Mouse (Mus musculus): ENCODE data around the gene Nuak2. TPM values are rescaled to one million over a fixed set of nuclear protein-coding genes. Genes with fewer than 3 reads are reported as not detected.
"Not testable (repeated sequence)": the region's sequence is repeated elsewhere in the genome, so short reads cannot be mapped to it uniquely, and the experiment has no call there.

The Nuak2 gene
- 6.1 and 6.5 TPM in 2 replicates for polyA plus RNA-seq (2015; fragmentation: Nextera tagmentation; extraction: Ambion mirVana)

GRCm38 (mm10) chr1:132315889-132316624 is at the start of gene Nuak2:
TSS of gene Nuak2 (plus strand) at chr1:132316126.
- H3K4me1 ChIP-seq = peaks cover 29% of the 10 kb centered on the region
- H3K27ac ChIP-seq = peak within 1 kb of the TSS; percentile 70; the same call in 1 of the 2 replicates
- peak within 1 kb of the TSS; percentile 99 for H3K4me2 ChIP-seq
- no peaks in the 10 kb centered on the region for H3K9me3 ChIP-seq
- peaks cover 19% of the 10 kb centered on the region; the same call in 1 of the 2 replicates for H3K27me3 ChIP-seq (replicated peaks)
- ATAC-seq (ENCODE audit: insufficient read depth, low FRiP score, low read depth) = peak; percentile 80
- H3K36me3 ChIP-seq = no peaks in the 10 kb centered on the region
- H3K4me3 ChIP-seq (replicated peaks) = peak within 1 kb of the TSS; percentile 62
- H3K9ac ChIP-seq = peak within 1 kb of the TSS; percentile 44
- under 1% methylated on average over 67 of the region's 67 CpGs for WGBS

DNA sequence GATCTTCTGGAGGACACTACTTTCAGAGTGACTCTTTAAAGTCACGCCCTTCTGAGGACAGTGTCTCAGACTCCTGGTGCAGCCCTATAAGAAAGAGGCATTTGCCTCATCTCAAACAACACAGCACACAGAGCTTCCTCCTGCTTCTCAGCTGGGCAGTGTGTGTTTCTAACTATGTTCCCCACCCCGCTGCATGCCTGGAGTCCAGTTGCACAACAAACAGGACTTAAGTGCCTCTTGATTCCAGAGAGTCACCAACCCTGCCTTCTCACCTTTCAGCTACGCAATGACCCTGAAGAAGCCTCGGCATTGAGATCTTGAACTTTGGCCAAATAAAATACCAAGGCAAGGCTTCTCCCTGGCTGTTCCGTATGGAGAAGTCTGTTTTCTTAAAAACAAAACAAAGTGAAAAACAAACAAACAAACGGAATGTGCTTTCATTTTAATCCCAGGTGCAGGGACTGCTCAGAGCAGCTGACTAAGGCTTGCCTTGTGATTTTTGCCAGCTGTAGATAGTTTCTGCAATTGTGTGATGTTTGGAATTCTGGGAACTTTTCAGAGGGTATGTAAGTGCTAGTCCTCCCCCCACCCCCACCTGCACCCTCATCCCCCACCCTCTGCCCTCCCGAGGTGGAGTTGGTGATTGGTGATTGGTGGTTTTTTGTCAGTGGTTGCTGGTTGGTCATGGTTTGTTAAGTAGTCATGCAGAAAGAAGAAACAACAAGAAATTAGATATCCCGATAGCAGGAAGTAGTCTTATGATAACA is 49.0 kb upstream of the Nuak2 start:
- ATAC-seq (ENCODE audit: insufficient read depth, low FRiP score, low read depth) = no peak
- Histone ChIP-seq H3K27ac (no peak overlapping the region), H3K36me3 (no peaks in the 10 kb centered on the region), H3K4me1 (no peaks in the 10 kb centered on the region), H3K4me2 (no peak overlapping the region), H3K9ac (no peak overlapping the region), H3K4me3 (replicated peaks) (no peak overlapping the region), H3K9me3 (no peaks in the 10 kb centered on the region), H3K27me3 (replicated peaks) (no peaks in the 10 kb centered on the region)
- 42% methylated on average over 8 of the region's 8 CpGs for WGBS

DNA sequence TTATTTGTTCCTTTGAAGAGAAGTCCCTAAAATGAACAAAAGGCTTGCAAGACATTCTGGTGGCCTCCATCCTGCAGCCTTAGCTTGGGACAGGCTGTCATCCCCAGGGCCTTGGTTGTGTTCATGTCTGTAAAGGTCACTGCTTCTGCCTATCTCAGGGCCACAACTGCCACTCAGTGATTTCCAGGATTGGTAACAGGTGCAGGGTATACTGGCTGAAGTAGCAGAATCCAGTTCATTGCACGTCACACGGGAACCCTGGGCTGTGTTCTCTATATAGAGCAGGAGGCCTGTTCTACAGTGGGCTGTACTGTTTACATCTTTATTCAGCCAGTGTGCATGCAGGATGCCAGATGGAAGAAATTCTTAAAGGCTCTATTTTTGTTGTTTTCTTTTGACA is 48.0 kb upstream of the Nuak2 start:
- Histone ChIP-seq H3K9me3 (no peaks in the 10 kb centered on the region), H3K9ac (no peak overlapping the region), H3K4me1 (no peaks in the 10 kb centered on the region), H3K36me3 (no peaks in the 10 kb centered on the region), H3K4me3 (replicated peaks) (no peak overlapping the region), H3K27ac (no peak overlapping the region), H3K27me3 (replicated peaks) (no peaks in the 10 kb centered on the region), H3K4me2 (no peak overlapping the region)
- 77% methylated on average over 2 of the region's 2 CpGs for WGBS
- no peak for ATAC-seq (ENCODE audit: insufficient read depth, low FRiP score, low read depth)

DNA sequence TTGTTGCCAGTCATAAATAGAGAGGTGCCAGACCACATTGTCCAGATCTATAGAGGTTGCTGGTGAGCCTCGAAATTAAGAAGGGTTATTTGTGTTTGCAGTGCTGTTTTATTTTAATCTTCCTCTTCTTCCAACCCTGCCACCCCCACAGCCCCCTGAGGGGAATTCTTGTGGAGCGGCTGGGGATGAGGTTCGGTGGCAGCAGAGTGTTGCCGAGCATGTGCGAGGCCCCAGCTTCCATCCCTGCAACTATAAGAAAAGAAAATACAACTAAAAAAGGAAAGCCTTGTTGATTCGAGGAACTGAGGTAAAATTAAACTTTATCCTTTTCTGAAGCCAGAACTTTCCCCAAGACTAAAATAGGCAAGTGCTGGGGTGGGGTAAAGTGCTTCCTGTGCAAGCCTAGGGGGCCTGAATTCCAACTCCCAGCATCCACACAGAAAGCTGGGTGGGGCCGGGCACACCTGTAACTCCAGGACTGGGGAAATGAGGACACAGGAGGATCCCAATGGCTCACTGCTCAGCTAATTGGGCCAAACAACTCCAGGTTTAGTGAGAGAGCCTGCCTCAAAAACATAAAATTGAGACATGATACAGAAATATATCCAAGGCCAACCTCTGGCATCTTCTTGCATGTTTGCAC is 47.4 kb upstream of the Nuak2 start:
- Histone ChIP-seq H3K9me3 (no peaks in the 10 kb centered on the region), H3K9ac (no peak overlapping the region), H3K27me3 (replicated peaks) (no peaks in the 10 kb centered on the region), H3K27ac (no peak overlapping the region), H3K4me2 (no peak overlapping the region), H3K4me3 (replicated peaks) (no peak overlapping the region), H3K36me3 (no peaks in the 10 kb centered on the region), H3K4me1 (no peaks in the 10 kb centered on the region)
- 78% methylated on average over 7 of the region's 7 CpGs for WGBS
- no peak for ATAC-seq (ENCODE audit: insufficient read depth, low FRiP score, low read depth)

DNA sequence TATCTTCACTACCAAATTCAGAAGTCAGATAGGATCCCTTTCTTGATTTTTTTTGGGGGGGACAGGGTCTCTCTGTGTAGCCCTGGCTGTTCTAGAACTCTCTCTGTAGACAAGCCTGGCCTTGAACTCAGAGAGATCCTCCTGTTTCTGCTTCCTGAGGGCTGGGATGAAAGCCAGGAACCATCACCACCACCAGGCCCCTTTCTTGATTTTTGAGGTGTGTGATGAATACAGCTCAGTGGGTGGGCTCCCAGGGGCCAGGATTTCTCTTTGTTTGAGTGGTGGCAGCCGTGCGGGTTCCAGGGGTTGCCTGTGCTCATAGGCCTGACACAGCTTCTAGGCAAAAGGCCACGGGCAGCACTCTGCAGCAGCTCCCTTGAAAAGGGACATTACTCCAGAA is 44.7 kb upstream of the Nuak2 start:
- Histone ChIP-seq H3K9ac (no peak overlapping the region), H3K36me3 (no peaks in the 10 kb centered on the region)
- WGBS = 80% methylated on average over 3 of the region's 3 CpGs

GRCm38 (mm10) chr1:132276694-132277093 is 39.2 kb upstream of the Nuak2 start:
- Histone ChIP-seq H3K9me3 (no peaks in the 10 kb centered on the region), H3K4me2 (no peak overlapping the region), H3K27me3 (replicated peaks) (no peaks in the 10 kb centered on the region), H3K27ac (no peak overlapping the region), H3K4me1 (no peaks in the 10 kb centered on the region), H3K36me3 (no peaks in the 10 kb centered on the region), H3K9ac (no peak overlapping the region), H3K4me3 (replicated peaks) (no peak overlapping the region)
- ATAC-seq (ENCODE audit: insufficient read depth, low FRiP score, low read depth) = no peak
- WGBS = 54% methylated on average over 3 of the region's 3 CpGs

More for the DNA sequence above, 44.7 kb upstream of the Nuak2 start:
- no peak overlapping the region for H3K4me2 ChIP-seq
- no peak overlapping the region for H3K27ac ChIP-seq
- no peaks in the 10 kb centered on the region for H3K27me3 ChIP-seq (replicated peaks)
- H3K9me3 ChIP-seq = no peaks in the 10 kb centered on the region
- H3K4me1 ChIP-seq = no peaks in the 10 kb centered on the region
- ATAC-seq (ENCODE audit: insufficient read depth, low FRiP score, low read depth) = no peak
- no peak overlapping the region for H3K4me3 ChIP-seq (replicated peaks)

DNA sequence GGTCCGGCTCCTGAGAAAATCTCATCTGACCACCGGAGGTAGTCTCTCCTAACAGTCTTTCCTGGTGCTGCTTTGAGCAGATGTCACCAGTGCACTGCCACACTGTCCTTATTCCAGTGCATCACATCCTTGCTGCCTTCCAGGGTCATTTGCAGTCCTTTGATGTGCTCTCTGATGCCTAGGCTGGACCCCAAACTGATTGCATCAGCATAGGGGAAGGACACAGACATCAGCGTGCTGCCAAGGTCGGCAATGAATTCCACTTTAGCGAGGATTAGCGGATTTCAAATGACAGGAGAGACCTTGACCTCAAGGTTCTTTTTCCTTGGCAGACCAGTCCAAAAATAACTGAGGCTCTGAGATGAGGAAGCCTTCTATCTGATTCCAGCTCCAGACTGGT is 38.8 kb upstream of the Nuak2 start:
- 64% methylated on average over 6 of the region's 6 CpGs for WGBS
- Histone ChIP-seq H3K27me3 (replicated peaks) (no peaks in the 10 kb centered on the region), H3K9me3 (no peaks in the 10 kb centered on the region), H3K4me3 (replicated peaks) (no peak overlapping the region), H3K27ac (no peak overlapping the region), H3K4me1 (no peaks in the 10 kb centered on the region), H3K36me3 (no peaks in the 10 kb centered on the region), H3K4me2 (no peak overlapping the region), H3K9ac (no peak overlapping the region)
- no peak for ATAC-seq (ENCODE audit: insufficient read depth, low FRiP score, low read depth)

- 58% methylated on average over 6 of the region's 6 CpGs for WGBS
- not testable (repeated sequence) for H3K4me3 ChIP-seq (replicated peaks); H3K36me3 ChIP-seq; H3K9me3 ChIP-seq; H3K27ac ChIP-seq; ATAC-seq (ENCODE audit: insufficient read depth, low FRiP score, low read depth); H3K27me3 ChIP-seq (replicated peaks); H3K4me1 ChIP-seq; H3K4me2 ChIP-seq; H3K9ac ChIP-seq
Observed at GRCm38 (mm10) chr1:132280636-132281035, 35.3 kb upstream of the Nuak2 start.

GRCm38 (mm10) chr1:132281523-132282176 is 34.3 kb upstream of the Nuak2 start:
- no peaks in the 10 kb centered on the region for H3K27me3 ChIP-seq (replicated peaks)
- no peak overlapping the region for H3K4me2 ChIP-seq
- no peak overlapping the region for H3K9ac ChIP-seq
- H3K4me1 ChIP-seq = no peaks in the 10 kb centered on the region
- H3K27ac ChIP-seq = no peak overlapping the region
- ATAC-seq (ENCODE audit: insufficient read depth, low FRiP score, low read depth) = no peak
- no peaks in the 10 kb centered on the region for H3K9me3 ChIP-seq
- H3K4me3 ChIP-seq (replicated peaks) = no peak overlapping the region
- H3K36me3 ChIP-seq = no peaks in the 10 kb centered on the region
- WGBS = 37% methylated on average over 8 of the region's 8 CpGs

DNA sequence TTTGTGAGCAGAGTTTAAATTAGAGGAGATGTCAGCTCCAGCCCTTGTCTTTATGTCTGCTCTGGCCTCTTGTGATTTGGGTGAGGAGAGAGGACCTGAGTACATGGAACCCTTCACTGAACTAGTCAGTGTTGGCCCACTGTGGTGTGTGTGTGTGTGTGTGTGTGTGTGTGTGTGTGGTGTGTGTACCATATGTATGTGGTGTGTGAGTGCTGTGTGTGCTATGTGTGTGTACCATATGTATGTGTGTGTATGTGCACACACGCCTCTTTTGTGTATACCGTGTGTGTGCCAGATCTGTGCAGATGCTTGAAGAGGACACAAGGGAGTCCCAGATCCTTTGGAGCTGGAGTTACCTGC is 33.8 kb upstream of the Nuak2 start:
- H3K4me2 ChIP-seq = no peak overlapping the region
- no peaks in the 10 kb centered on the region for H3K9me3 ChIP-seq
- 89% methylated on average over 2 of the region's 2 CpGs for WGBS
- H3K9ac ChIP-seq = no peak overlapping the region
- no peak for ATAC-seq (ENCODE audit: insufficient read depth, low FRiP score, low read depth)
- H3K36me3 ChIP-seq = no peaks in the 10 kb centered on the region
- no peaks in the 10 kb centered on the region for H3K4me1 ChIP-seq
- H3K27ac ChIP-seq = no peak overlapping the region
- H3K4me3 ChIP-seq (replicated peaks) = no peak overlapping the region
- H3K27me3 ChIP-seq (replicated peaks) = no peaks in the 10 kb centered on the region

DNA sequence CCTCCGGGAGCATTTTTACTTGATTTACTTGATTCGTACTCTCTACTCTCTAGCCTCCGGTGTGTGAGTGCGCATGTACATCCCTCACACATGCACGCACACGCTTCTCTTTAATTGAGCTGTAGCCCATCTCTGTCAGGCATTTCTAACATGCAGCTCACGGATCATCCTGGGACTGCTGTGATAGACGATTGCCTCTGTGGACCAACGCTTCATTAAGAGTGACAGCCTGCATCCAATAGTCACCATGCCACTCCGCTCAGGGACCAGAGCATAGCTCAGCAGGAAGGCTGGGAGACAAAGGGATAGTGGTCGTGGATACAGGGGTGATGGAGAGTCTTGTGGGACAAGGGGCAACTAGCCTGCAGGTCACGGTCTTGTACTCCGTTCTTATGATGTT is 32.9 kb upstream of the Nuak2 start:
- H3K27ac ChIP-seq = no peak overlapping the region
- no peaks in the 10 kb centered on the region for H3K9me3 ChIP-seq
- ATAC-seq (ENCODE audit: insufficient read depth, low FRiP score, low read depth) = no peak
- H3K36me3 ChIP-seq = no peaks in the 10 kb centered on the region
- H3K4me1 ChIP-seq = no peaks in the 10 kb centered on the region
- no peak overlapping the region for H3K4me2 ChIP-seq
- 81% methylated on average over 13 of the region's 13 CpGs for WGBS
- no peaks in the 10 kb centered on the region for H3K27me3 ChIP-seq (replicated peaks)
- H3K4me3 ChIP-seq (replicated peaks) = no peak overlapping the region
- no peak overlapping the region for H3K9ac ChIP-seq

DNA sequence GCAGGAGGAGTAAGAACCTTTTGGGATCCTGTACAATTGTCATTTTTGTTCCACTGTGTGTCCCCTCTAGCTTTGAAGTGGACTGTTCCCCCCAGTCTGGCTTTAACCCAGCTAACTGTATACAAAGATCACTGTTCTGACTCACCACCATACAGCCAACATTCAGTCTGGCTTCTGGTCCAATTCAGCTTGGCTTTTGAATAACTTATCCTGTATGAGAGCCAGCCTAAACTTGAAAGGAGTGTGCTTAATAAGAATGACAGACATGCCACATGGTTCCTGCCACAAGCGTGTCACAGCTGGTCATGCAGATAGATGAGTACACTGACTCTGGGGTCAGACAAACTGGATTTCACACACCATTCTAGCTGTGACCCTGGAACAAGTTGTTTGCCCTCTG is 29.2 kb upstream of the Nuak2 start:
- no peak overlapping the region for H3K4me3 ChIP-seq (replicated peaks)
- H3K27me3 ChIP-seq (replicated peaks) = no peaks in the 10 kb centered on the region
- no peaks in the 10 kb centered on the region for H3K9me3 ChIP-seq
- H3K4me1 ChIP-seq = peaks cover 7% of the 10 kb centered on the region
- no peak overlapping the region for H3K4me2 ChIP-seq
- H3K36me3 ChIP-seq = no peaks in the 10 kb centered on the region
- no peak overlapping the region for H3K27ac ChIP-seq
- no peak overlapping the region for H3K9ac ChIP-seq
- 68% methylated on average over 1 of the region's 1 CpGs for WGBS
- no peak for ATAC-seq (ENCODE audit: insufficient read depth, low FRiP score, low read depth)

Measured in stomach, embryonic 15.5 days (tissue).